Mouse (Mus musculus) ES-Bruce4 (cell line): ENCODE data around the gene Prpf4. TPM values are rescaled to one million over a fixed set of nuclear protein-coding genes. Genes with fewer than 3 reads are reported as not detected.

Experiments
- H3K27ac ChIP-seq: 2 replicates; pipeline ENCODE4 v1.5.1; 2012; ENCODE audit warnings: low read length, inconsistent platforms; ENCODE audit not compliant: insufficient read depth
- H3K27me3 ChIP-seq: 2 replicates; pipeline ENCODE4 v1.6.1; 2012; ENCODE audit warnings: mild to moderate bottlenecking, low read length, inconsistent platforms; ENCODE audit not compliant: control insufficient read depth, poor library complexity, insufficient read depth, severe bottlenecking
- H3K36me3 ChIP-seq: 2 replicates; pipeline ENCODE4 v1.6.1; 2012; ENCODE audit warnings: inconsistent platforms, mild to moderate bottlenecking, low read length, moderate library complexity; ENCODE audit not compliant: control insufficient read depth, poor library complexity, insufficient read depth, severe bottlenecking
- H3K4me1 ChIP-seq: one replicate; pipeline ENCODE4 v1.8.1; 2011; ENCODE audit warnings: low read length; ENCODE audit not compliant: control insufficient read depth, insufficient read depth
- H3K4me3 ChIP-seq: 2 replicates; pipeline ENCODE4 v1.5.1; 2011; ENCODE audit warnings: low read depth, mild to moderate bottlenecking, low read length
- H3K9ac ChIP-seq: 2 replicates; pipeline ENCODE4 v1.6.1; 2012; ENCODE audit warnings: low read depth, mild to moderate bottlenecking, inconsistent platforms; ENCODE audit not compliant: poor library complexity, severe bottlenecking
- H3K9me3 ChIP-seq: replicated peaks from 2 replicates; pipeline ENCODE4 v1.6.1; 2012; ENCODE audit warnings: mild to moderate bottlenecking, low read length, inconsistent platforms; ENCODE audit not compliant: control insufficient read depth, poor library complexity, insufficient read depth, severe bottlenecking
- CTCF ChIP-seq: IDR thresholded peaks from one replicate; pipeline ENCODE4 v1.8.1; 2011; ENCODE audit warnings: low read depth, low read length
- EP300 ChIP-seq: IDR thresholded peaks from 2 replicates; pipeline ENCODE4 v1.6.1; 2011; ENCODE audit warnings: low read depth, low read length; ENCODE audit not compliant: insufficient read depth
- POLR2A ChIP-seq: IDR thresholded peaks from one replicate; pipeline ENCODE4 v1.8.1; 2011; ENCODE audit warnings: low read length; ENCODE audit not compliant: insufficient read depth
- polyA plus RNA-seq: library from polyadenylated mRNA; stranded (reverse); fragments of >200 nt; gene quantifications from 2 replicates; pipeline ENCODE4 v1.2.4, GENCODE M21; 2011; ENCODE audit warnings: low read depth; ENCODE audit not compliant: missing spikeins, insufficient read depth, insufficient read length

The Prpf4 gene
- polyA plus RNA-seq, 1 experiment = 29.2 TPM

DNA sequence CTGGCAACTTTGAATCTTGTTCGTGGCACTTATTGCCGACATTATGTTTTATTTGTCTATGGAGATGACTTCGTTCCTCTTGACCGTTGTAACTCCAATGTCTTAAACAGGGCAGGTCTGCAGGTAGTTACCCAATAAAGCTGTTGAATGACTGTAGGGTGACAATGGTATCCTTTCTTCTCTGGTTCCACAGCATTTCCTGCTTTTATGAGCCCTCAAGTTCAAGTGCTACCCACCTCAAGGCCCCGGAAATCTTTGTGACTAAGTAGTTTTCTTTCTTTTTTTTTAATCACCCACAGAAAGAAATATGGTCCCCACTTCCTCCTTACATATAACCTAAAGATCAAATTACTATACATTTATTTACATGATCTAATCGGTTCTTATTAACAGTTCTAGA lies 67.2 kb downstream of the Prpf4 start:
- Histone ChIP-seq H3K4me3 (no peak overlapping the region), H3K27me3 (peaks cover 1% of the 10 kb centered on the region; the same call in 1 of the 2 replicates), H3K9ac (no peak overlapping the region), H3K27ac (no peak overlapping the region), H3K4me1 (no peaks in the 10 kb centered on the region), H3K36me3 (no peaks in the 10 kb centered on the region), H3K9me3 (no peaks in the 10 kb centered on the region)
- TF ChIP-seq EP300 = no peak
- no peak for TF ChIP-seq CTCF
- TF ChIP-seq POLR2A = no peak

Other genes with a start within 250 kb of the Prpf4 start
- 7.3 and 12.7 TPM in 2 replicates for gene Zfp37, start 177.8 kb upstream of the Prpf4 start, polyA plus RNA-seq
- 7.8 and 8.5 TPM in 2 replicates for gene Slc31a2, start 146.2 kb upstream of the Prpf4 start, polyA plus RNA-seq
- 18.5 and 22.1 TPM in 2 replicates for gene Fkbp15, start 48.2 kb upstream of the Prpf4 start, polyA plus RNA-seq
- 56.2 and 56.8 TPM in 2 replicates for gene Slc31a1, start 48.1 kb upstream of the Prpf4 start, polyA plus RNA-seq
- gene Cdc26, start 155 bp upstream of the Prpf4 start, polyA plus RNA-seq = 61.9 and 69.0 TPM in 2 replicates
- gene Rnf183, start 26.5 kb downstream of the Prpf4 start, polyA plus RNA-seq = not detected in 2 replicates
- 14.8 and 16.7 TPM in 2 replicates for gene Wdr31, start 62.1 kb downstream of the Prpf4 start, polyA plus RNA-seq
- gene Bspry, start 71.3 kb downstream of the Prpf4 start, polyA plus RNA-seq = 18.5 and 18.9 TPM in 2 replicates
- 0.51 and 0.75 TPM in 2 replicates for gene Hdhd3, start 94.7 kb downstream of the Prpf4 start, polyA plus RNA-seq
- 26.9 and 37.3 TPM in 2 replicates for gene Alad, start 111.1 kb downstream of the Prpf4 start, polyA plus RNA-seq
- 32.3 and 34.0 TPM in 2 replicates for gene Pole3, start 116.3 kb downstream of the Prpf4 start, polyA plus RNA-seq
- gene 4933430I17Rik, start 116.6 kb downstream of the Prpf4 start, polyA plus RNA-seq = 1.3 and 1.5 TPM in 2 replicates
- 15.3 and 17.8 TPM in 2 replicates for gene Rgs3, start 151.1 kb downstream of the Prpf4 start, polyA plus RNA-seq